Mouse (Mus musculus): ENCODE results near the gene 1700012B07Rik. TPM values are rescaled to one million over a fixed set of nuclear protein-coding genes. Genes with fewer than 3 reads are reported as not detected.

Gene 1700012B07Rik
- not detected for total RNA-seq (2022)

DNA sequence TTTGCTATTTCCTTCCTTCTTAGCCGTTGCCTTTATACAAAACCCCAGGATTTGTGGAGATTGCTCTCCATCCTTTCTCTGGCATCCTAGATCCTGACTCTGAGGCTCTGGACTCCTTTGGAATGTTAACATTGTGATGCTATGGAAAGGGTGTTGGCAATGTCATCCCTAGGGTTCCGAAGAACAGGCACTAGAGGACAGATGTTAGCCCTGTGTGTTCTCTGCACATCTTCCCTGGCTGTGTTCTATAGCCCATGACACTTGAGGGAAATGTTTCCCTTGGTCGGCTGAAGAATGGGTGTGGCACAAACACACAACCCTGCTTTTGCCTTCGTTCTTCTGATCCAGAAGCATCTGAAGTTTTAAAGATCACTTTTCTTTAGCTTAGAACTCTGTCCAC, at the start of gene 1700012B07Rik:
Gene 1700012B07Rik, minus strand, starts transcription at position 101 of the 400 bp plus-strand sequence.
- DNase-seq = no peak

DNA sequence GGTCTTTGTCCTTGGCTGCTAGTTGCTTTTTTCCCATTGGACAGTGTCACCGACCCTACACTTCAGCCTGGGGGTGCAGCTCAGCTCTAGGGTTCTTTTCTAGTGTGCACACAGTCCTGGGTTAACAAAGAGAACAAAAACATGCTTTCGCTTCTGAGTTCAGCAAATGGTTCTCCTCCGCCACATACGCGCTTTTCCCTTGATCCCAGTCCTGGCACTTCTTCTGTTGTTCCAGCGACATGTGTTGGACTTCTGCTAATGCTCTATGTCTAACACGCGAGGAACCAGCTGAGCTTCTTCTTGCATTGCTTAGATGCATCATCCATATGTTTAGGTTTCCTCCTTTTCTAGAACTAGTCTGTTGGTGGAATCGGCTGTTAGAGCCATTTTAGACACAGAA, 48.9 kb upstream of the 1700012B07Rik start:
- no peak for DNase-seq

DNA sequence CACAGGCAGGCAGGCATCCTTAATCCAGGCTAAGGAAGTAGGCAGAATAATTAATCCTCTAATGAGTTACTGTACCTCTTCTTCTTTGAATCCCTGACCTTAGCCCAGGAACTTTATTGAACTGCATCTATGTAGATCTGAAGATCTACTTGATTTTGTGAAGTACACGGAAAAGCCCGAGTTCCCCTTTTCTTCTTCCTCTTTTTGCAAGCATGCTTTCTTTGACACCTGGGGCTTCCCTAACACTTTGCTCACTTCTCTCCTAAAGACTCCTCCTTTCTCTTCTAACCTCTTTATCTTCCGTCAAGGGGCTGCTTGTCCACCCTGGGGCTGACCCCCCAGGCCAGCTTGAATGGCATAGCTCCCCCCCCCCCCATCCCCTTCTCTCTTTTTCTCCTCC, 48.0 kb upstream of the 1700012B07Rik start:
- DNase-seq = no peak

DNA sequence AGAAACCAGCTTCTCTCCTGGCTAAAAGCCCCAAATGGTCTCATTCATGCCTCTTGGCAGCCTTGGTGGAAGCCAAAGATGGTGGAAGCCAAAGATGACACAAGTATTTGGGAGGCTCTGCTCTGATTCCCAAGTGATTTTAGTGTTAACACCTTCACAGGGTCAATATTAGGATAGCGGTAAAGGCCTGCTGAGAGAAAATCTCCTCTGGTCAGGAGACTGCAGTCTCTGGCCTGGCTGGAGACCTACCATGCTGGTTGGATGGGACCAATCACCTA, 47.6 kb upstream of the 1700012B07Rik start:
- no peak for DNase-seq

DNA sequence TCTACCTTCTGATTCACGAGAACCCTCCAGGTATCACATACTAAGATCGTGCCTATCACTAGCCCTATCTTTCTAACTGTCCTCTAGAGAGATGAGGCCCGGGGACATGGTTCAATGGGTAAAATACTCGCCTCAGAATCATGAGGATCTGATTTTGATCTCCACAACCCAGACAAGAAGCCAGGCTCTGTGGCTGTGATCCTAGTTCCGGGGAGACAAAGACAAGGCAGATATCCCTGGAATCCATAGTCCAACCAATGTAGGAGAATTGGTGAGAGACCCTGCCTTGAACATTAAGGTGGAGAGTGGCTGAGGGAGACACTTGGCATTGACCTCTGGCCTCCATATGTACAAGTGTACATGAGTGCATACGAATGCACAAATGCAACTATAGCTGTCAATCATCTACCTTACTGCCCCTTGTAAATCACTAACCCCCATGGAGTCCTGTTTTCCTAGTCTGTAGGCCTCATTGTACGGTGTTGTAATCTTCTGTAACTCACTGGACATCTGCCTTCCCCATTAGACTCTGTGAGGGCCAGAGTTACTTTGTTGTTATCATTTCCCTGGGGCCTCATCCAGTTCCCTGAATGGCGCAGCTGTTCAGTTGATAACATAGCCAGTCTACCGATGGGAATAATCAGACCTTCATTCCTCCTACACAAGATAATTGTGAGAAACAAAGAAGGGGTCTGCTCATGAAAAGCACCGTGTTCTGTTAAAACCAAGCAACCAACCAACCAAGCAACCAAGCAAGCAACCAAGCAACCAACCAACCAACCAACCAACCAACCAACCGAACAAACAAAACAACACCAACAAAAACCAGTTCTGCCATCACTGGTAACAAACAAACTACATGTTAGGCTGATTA, 47.0 kb upstream of the 1700012B07Rik start:
- DNase-seq = no peak

DNA sequence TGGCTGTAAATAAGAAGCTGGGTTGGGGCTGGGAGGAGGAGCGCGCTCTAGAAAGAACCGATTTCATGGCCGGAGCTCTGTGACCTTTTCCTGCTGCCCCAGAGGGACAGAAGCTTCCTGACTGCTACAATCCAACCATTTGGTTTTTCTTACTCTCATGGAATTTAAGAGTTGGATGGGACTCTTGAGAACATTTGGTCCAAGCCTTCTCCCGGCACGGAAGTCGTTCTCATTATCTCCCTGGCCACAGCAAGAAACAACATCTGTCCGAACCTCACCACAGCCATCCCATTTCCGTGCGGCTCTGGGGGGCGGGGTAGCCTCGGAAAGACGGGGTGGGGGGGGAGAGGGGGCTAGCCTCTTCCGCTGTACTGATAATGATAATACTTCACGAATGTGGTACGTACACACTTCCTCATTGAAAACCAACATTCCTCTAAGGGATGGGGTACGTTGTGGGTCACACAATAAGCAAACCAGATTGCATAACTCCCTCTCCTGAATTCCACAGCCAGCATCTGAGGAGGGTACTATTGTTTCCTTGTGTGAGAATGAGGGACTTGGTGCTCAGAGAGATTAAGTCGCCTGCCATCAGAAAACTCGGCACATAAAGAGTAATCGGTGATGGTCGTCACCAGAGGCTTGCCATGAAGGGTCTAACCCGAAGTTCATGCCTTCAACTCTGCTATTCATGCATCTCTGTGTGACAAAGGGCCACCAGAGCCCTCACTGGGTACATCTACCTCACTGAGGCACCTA, 46.2 kb upstream of the 1700012B07Rik start:
- no peak for DNase-seq

DNA sequence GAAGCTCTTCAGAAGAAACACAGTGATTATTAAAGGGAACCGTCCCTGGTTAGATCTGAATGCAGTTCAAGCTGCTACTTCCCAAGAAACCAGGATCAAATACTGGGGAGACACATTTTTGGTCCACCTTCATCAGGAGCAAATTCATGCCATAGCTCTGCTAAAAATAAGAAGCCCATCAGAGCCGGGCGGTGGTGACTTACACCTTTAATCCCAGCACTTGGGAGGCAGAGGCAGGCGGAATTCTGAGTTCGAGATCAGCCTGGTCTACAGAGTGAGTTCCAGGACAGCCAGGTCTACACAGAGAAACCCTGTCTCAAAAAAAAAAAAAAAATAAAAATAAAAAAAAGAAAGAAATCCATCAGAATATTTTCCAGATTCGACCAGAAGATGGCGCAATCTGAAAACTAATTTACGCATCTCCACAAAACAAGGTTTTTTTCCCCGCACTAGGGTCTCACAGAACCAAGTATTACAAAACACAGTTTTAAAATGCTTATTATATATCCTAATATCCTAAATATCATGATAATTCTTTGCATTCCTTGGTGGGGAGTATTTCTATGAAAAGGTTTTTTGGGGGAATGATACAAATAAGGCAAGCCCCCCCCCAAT, 45.4 kb upstream of the 1700012B07Rik start:
- DNase-seq = no peak

DNA sequence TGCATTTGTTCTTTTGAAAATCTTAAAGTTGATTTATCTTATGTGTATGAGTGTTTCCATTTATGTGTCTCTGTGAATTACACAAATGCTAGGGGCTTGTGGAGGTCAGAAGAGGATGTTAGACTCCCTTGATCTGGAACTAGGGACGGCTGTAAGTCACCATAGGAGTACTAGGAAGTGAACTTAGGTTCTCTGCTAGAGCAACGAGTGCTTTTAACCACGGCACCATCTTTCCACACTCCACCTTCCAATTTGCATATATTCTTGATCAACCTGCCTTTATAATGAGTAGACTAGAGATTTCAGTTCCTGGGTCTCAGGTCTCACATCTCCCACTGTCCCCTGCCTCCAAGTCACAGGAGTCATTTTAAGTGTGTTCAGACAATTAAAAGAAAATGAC, 44.8 kb upstream of the 1700012B07Rik start:
- DNase-seq = no peak

DNA sequence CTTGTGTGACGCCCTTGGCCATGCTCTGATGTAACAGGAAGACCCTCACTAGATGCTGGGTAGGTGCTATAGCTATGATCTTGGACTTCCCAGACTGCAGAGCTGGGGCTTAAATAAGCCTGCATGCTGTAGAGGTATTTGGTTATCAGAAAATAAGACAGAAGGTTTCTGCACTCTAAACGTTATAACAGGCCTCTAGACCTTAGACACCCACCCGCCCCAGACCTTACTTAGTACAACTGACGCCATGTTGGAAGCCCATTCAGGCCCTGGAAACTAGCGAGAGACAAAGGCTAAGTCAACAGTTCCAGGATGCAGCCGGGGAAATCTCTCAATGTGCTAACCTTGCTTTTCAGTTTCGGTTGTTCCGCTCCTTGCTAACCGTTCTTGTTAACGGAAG, 44.2 kb upstream of the 1700012B07Rik start:
- DNase-seq = no peak

DNA sequence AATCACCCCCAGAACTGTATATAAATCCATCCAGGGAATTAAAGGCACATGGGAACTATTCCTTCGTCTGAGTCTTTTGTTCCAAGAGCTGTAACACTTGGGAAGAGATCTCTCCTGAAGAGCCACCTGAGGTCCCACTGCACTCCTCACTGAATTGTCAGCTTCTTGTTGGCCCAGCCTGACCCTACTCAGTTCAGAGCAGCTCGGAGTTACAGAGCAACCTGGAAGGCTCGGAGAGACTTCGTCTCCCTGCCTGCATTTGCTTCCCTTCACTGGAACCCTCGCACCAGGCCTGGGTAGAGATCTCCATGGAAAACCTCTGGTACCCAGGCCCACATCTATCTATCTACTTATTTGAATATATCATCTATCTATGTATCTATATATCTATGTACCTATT, 40.0 kb upstream of the 1700012B07Rik start:
- DNase-seq = no peak

DNA sequence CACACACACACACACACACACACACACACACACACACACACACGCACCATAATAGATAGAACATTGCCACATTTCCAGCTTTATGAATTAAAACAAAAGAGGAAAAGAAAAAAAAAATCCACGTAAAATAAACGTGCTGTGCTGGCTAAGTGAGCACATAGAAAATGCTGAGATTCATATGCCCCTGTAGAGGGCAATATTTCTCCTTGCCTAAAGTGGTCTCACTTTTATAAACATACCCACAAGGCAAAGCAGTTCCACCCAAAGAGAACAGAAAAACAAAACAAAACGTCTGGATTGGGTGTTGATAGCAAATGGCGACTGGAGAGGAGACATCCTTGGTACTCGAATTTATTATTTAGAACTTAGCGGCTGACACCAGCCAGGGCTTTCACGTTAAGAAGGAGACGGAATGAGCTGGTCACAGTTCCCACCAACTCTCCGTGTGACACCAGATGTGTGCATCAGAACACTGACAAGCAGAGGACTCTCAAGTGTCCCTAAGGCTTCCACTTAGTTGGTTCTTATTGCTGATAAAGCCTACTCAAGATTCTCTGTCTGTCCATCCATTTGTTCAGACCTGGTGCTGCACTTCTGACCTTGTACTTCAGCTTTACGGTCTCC, 38.8 kb upstream of the 1700012B07Rik start:
- DNase-seq = no peak

DNA sequence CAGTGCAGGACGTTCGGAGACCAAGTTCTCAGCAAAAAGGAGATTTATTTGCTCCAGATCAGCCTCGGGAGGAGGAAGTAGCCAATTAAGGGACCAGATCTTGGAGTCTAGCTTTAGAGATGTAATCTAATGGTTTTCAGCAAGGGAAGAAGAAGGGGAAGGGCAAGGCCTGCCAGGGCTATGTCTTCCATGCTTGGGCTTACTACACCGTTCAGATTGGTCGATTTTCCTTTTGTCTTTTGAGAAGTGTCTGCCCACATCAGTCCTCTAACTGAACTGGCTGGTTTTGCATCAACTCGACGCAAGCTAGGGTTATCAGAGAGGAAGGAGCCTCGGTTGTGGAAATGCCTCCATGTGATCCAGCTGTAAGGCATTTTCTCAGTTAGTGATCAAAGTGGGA, 37.7 kb upstream of the 1700012B07Rik start:
- DNase-seq = no peak

DNA sequence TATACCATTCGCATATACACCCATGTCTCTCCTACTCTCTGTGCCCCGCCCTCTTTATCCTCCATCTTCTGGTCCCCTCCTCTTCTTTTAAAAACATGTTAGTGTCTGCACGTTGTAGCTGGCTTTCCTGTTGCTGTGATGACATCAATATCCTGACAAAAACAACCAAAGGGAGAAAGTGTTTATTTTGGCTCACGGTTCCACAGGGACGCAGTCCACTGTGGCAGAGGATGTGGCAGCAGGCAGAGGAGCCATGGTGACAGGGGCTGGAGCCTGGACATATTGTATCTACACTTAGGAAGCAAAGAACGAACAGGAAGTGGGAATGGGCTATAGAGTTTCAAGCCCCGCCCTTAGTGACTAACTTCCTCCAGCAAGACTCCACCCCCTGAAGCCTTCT, 36.1 kb upstream of the 1700012B07Rik start:
- no peak for DNase-seq

DNA sequence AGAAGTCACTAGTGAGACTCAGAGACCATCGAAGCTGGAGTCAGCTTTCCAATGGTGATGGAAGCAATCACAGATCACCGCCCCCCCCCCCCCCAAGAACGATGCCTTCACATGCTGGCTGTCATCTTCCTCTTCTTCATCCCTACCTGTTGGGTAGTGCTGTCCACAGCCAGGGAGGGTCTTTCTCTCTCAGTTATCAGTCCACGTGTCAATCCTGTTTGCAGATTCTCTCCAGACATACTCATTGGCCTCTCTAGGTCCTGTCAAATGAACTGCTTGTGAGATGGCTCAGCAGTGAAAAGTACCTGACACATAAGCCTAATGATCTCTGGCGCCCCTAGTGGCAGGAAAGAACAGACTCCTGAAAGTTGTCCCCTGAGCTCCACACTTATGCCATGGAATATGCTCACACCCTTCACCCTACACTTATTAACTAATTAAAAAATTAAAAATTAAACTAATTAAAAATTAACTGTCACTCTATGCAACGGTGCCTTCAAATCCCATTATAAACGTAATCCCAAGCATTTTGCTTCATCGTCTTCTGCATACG, 35.4 kb upstream of the 1700012B07Rik start:
- DNase-seq = no peak

DNA sequence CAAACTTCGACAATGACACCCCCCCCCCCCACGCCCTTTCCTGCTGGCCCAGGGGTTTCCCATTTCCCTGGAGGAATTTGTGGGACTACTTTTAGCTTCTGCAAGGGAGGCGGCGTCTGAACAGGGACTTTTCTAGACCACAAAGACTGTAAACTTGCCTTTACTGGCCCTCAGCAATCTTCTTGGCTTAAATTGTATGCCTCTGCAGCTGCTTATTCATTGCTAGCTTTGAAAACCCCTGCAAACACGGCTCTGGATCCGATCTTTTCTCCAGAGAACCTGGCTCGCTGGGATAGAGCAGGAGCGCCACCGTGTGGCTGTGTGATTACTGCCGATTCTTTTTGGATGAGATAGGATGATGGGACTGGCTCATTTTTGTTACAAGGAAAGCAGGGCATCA, 32.7 kb upstream of the 1700012B07Rik start:
- peak; percentile 77 for DNase-seq

DNA sequence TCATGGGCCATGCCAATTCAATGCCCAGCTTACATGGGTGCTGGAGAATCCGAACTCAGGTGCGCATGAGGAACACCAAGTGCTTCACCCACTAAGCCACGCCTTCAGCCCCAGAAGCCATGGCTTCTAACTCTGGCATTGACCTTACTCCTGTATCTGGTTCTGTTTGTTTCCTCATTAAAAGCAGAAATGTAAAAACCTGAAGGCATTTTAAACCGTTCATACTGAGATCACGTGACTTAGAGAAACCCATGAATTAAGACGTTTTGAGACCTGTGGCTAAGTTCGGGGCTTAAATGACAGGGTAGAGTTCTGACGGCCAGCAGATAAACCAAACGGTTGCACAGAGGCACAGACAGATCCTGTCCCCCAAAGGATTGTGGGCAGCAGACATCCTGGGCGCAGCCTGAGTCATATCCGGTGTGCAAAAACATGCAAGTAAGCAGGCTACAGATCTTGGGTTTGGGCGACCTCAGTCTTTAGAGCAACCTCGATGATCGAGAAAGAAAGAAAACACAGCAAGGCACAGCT, 32.2 kb upstream of the 1700012B07Rik start:
- no peak for DNase-seq

DNA sequence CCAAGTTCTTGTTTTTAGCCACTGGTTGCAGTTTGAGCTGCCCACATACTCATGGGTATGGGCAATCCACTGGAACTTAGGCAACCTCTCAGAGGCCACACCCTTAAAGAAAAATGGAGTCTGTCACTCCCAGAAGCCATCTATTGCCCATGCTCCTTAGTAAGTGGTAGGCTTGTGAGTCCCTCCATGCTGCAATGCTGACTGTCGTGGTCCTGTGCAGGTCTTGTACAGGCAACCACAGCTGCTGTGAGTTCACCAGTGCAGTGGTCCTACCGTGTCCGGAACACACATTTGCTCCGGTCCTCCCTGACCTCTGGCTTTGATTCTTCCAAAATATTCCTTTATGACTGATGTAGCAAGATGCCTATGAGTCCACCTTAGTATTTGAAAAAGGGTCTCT, 31.6 kb upstream of the 1700012B07Rik start:
- DNase-seq = no peak

DNA sequence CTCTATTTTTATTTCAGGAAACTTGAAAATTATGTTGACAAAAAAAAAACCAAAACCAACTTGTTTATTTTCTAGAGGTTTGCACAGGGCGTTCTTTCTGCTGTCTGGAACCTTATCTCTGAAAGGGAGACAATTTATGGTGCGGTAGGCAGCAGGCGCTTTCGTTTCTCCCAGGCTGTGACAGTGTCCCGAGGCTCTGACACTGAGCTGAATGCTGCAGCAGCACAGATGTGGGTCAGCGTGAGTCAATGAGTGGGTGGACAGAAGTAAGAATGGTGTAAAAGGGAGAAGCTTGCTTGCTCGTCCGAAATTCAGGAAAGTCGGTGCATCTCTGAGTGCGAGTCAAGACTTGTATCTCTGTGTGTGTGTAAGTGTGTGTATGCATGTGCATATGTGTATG, 29.2 kb upstream of the 1700012B07Rik start:
- DNase-seq = peak; percentile 52

DNA sequence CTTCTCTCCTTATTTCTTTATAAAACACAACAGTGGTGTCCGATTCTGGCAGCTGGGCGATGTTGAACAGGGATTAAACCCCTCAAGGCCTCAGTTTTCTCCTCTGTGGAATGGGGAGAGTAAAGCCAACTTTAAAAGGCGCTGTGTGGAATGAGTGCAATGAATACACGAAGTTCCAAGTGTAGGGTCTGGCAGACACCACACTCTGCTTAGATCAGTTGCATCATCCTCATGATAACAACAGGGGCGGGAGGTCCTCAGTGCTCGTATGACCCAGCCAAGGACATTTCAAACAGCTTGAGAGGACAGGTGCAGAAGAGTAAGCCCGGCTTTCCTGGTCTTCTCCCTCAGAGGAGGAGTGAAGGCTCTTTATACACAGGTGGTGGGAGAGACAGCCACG, 26.2 kb upstream of the 1700012B07Rik start:
- no peak for DNase-seq

DNA sequence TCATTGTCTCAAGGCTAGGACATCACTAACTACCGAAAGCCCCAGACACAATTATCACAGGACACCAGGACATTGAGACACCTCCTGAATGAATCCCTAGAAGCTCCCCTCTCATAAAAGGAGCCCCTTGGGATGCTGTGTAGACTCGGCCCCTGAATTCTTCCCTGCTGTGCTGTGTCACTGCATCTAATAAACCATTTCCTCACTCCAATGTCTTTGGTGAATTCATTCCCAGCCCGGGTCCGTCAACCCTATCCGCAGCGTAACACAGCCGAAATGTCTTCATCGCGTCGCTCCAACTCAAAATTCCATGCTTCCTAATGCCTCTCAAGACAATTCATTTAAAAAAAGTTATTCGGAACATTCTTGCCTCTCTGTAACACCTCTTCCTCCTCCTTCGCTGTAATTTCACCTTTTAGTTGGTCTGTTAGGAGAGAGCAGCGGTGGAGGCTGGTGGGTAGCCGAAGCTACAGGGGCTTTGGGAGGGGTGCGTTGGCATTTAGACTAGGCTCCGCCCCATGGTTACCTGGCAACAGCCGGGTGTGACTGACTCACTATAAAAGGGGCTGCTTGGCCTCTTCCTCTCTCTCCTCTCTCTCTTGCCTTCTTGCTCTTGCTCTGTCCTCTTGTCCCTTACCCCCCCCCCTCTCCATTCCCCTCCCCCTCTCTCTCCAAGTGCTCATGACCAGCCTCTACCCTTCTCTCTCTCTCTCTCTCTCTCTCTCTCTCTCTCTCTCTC, 25.6 kb upstream of the 1700012B07Rik start:
- no peak for DNase-seq

DNA sequence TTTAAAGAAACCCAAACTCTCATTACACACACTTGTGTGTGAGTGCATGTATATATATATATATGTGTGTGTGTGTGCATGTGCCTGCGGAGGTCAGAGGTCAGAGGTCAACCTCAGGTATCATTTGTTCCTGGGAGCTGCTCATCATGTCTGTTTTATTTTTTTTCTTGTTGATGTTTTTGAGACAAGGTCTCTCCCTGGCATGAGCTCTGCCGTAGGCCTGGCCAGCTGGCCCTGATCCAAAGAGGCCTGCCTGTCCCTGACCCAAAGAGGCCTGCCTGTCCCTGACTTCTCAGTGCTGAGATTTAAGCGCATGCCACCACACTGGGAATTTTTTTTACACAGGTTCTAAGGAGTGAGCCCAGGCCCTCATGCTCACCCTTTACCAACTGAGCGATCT, 24.1 kb upstream of the 1700012B07Rik start:
- DNase-seq = peak; percentile 88

DNA sequence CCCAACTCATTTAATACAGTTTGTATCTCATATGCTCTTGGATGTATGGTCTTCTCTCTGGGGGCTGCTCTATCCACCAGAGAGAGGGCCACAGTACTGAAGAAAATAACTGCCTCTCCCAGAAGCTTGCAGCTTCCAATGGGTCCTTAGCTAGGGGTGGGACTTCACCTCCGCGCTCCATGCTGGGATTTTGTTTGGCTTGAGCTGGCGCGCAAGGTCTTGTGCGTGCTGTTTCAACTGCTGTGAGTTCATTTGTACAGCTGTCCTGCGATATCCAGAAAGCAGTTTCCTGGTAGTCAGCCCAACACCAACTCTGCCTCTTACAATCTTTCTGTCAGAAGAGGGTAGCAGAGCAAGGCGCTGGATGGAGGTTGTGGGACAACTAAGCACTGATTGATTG, 18.5 kb upstream of the 1700012B07Rik start:
- DNase-seq = no peak
